Mouse (Mus musculus) stomach, embryonic 14.5 days (tissue): Measurements from ENCODE around the gene Rhoa. TPM values are rescaled to one million over a fixed set of nuclear protein-coding genes. Genes with fewer than 3 reads are reported as not detected.
"Not testable (repeated sequence)": the region's sequence is repeated elsewhere in the genome, so short reads cannot be mapped to it uniquely, and the experiment has no call there.

Experiments used
- ATAC-seq: fragments of 200-750 bp; cut with Nextera tagmentation; 2 replicates; pipeline ENCODE4 v1.8.0; 2017; ENCODE audit warnings: low read depth, moderate TSS enrichment; ENCODE audit not compliant: insufficient number of reproducible peaks, insufficient read depth, low FRiP score
- H3K27ac ChIP-seq: fragments of 300-500 bp; sonication (generic); 2 replicates; pipeline ENCODE4 v1.5.1; 2014; ENCODE audit warnings: mild to moderate bottlenecking, low read length, moderate library complexity, mixed read lengths
- H3K27me3 ChIP-seq: fragments of 300-500 bp; sonication (generic); 2 replicates; pipeline ENCODE4 v1.6.1; 2014; ENCODE audit warnings: low read length, control low read depth, mixed read lengths; ENCODE audit not compliant: control insufficient read depth, insufficient read depth
- H3K36me3 ChIP-seq: fragments of 300-500 bp; sonication (generic); 2 replicates; pipeline ENCODE4 v1.6.1; 2014; ENCODE audit warnings: mild to moderate bottlenecking, control low read depth, low read length, moderate library complexity, mixed read lengths; ENCODE audit not compliant: control insufficient read depth, insufficient read depth
- H3K4me1 ChIP-seq: fragments of 300-500 bp; sonication (generic); 2 replicates; pipeline ENCODE4 v1.6.1; 2014; ENCODE audit warnings: low read length, control low read depth, mixed read lengths; ENCODE audit not compliant: control insufficient read depth, insufficient read depth
- H3K4me2 ChIP-seq: fragments of 300-500 bp; sonication (generic); replicated peaks from 2 replicates; pipeline ENCODE4 v1.6.1; 2014; ENCODE audit warnings: low read depth, low read length, control low read depth
- H3K4me3 ChIP-seq: fragments of 300-500 bp; sonication (generic); 2 replicates; pipeline ENCODE4 v1.5.1; 2014; ENCODE audit warnings: low read depth, low read length, control low read depth
- H3K9ac ChIP-seq: fragments of 300-500 bp; sonication (generic); replicated peaks from 2 replicates; pipeline ENCODE4 v1.6.1; 2014; ENCODE audit warnings: low read depth, mild to moderate bottlenecking, control low read depth, low read length, moderate library complexity, mixed read lengths
- H3K9me3 ChIP-seq: fragments of 300-500 bp; sonication (generic); 2 replicates; pipeline ENCODE4 v1.6.1; 2016; ENCODE audit warnings: low read depth, low read length, control low read depth; ENCODE audit not compliant: control insufficient read depth
- WGBS: fragments of 180-500 bp; shearing (Covaris S2); extraction: QIAGEN DNeasy Blood & Tissue Kit; methylation state at CpG from one replicate; pipeline ENCODE4 v1.1.7; 2014; 5-methylcytosine and 5-hydroxymethylcytosine counted together
- polyA plus RNA-seq: library from polyadenylated mRNA; unstranded; fragments of >200 nt; fragmentation: Nextera tagmentation; extraction: Ambion mirVana; gene quantifications from 2 replicates; pipeline ENCODE4 v1.2.1, GENCODE M21; 2014

Rhoa gene
- polyA plus RNA-seq, 1 experiment from 2014 or later = 308 TPM

DNA sequence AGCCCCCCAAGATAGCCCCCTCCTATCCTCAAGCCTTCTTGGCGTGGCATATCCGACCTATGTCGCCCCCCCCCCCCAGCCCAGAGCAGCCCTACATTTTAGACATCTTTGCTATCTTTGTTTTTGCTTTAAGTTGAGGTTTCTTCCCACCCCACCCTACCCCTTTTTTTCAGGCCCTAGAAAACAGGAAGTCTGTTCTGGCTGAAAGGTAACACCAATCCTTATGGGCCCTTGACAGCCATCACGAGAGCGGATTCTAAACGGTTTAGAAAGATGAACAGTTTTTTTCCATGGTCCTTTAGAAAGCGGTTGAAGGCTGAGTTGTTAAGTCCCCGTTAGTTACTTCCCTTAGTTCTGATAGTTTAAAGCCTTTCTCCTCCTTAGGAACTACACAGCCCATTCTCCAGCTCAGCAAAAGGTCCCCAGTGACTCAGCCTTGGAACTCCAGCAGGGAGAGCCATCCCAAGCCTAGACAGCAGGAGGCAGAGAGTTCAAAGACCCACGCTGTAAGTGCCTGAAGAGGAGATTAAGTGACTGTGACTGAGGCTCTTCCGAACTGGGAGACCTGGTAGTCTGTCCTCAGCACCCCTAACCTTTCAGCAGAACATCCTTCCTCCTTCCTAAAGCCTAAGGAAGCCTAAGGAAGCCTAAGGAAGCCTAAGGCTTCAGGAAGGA is 39.5 kb upstream of the Rhoa start:
- H3K36me3 ChIP-seq = no peaks in the 10 kb centered on the region
- no peak overlapping the region for H3K27ac ChIP-seq
- no peaks in the 10 kb centered on the region for H3K27me3 ChIP-seq
- ATAC-seq = no peak
- H3K4me1 ChIP-seq = peaks cover 25% of the 10 kb centered on the region
- no peak overlapping the region for H3K4me2 ChIP-seq
- WGBS = 53% methylated on average over 10 of the region's 10 CpGs
- no peak overlapping the region for H3K9ac ChIP-seq
- H3K4me3 ChIP-seq = no peak overlapping the region
- H3K9me3 ChIP-seq = no peaks in the 10 kb centered on the region

DNA sequence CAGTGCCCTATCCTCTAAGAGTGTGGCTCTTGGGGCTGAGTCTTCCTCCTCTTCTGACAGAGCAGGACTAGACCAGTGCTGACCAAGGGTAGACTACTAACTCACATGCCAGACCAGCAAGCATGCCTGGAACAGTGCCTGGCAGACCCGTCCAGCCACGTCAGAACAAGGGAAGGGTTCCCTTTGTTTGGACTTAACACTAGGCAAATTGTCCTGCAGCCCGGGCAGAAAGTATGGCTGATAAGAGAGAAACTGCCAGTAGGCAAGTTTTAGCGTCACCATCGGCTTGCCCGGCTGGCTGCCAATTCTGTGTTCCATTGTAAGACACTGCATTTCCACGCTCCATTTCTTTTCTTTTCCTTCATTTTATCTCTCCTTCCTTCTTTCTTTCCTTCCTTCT is 38.2 kb upstream of the Rhoa start:
- Histone ChIP-seq H3K36me3 (no peaks in the 10 kb centered on the region), H3K27ac (peak overlapping the region; percentile 62), H3K4me2 (no peak overlapping the region), H3K4me3 (no peak overlapping the region), H3K27me3 (no peaks in the 10 kb centered on the region), H3K4me1 (peaks cover 22% of the 10 kb centered on the region; the same call in 1 of the 2 replicates), H3K9me3 (no peaks in the 10 kb centered on the region), H3K9ac (no peak overlapping the region)
- no peak for ATAC-seq
- 64% methylated on average over 7 of the region's 7 CpGs for WGBS

DNA sequence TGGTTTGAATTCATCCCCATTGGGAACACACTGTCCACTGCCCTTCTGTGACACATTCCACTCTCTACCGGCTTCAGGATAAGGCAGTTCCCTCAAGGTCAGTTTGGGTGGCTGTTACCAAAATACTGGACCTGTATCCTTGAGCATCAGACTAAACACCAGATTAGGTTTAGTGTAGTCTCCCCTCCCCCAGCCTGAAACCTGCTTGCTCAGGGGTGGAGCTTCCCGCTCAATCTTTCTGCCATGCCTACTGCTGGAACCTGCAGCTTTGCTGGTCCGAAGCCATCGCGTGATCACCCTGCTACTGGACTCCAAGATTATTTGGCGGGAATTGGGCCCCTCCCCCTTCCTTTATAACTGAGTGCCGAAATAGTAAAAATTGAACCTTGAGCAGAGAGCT is 37.2 kb upstream of the Rhoa start:
- H3K4me3 ChIP-seq, H3K27me3 ChIP-seq, H3K27ac ChIP-seq, H3K9ac ChIP-seq, H3K4me2 ChIP-seq, ATAC-seq, H3K9me3 ChIP-seq, H3K36me3 ChIP-seq: not testable (repeated sequence)
- H3K4me1 ChIP-seq = peaks cover 23% of the 10 kb centered on the region; the same call in 1 of the 2 replicates
- 78% methylated on average over 6 of the region's 7 CpGs for WGBS

DNA sequence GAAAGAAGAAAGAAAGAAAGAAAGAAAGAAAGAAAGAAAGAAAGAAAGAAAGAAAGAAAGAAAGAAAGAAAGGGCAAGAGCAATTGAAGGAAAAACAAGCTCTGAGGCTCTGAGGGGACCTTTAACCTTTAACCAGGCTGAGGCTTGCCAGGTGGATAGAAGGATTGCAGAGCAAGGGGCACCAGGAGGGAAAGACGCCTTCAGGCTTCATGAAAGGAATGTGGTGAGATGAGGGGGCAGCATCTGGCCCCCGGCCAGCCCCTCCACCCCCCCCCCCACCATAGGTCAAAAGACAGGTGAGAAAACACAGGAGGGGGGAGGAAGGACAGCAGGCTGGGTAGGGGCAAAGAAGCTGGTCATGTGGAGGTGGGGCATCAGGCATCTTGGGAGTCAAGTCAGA is 34.0 kb upstream of the Rhoa start:
- no peaks in the 10 kb centered on the region for H3K36me3 ChIP-seq
- H3K4me2 ChIP-seq = no peak overlapping the region
- WGBS = 12% methylated on average over 2 of the region's 2 CpGs
- no peaks in the 10 kb centered on the region for H3K9me3 ChIP-seq
- ATAC-seq = no peak
- H3K4me3 ChIP-seq = no peak overlapping the region
- peaks cover 17% of the 10 kb centered on the region; the same call in 1 of the 2 replicates for H3K4me1 ChIP-seq
- H3K27ac ChIP-seq = peak overlapping the region; percentile 11; the same call in 1 of the 2 replicates
- no peaks in the 10 kb centered on the region for H3K27me3 ChIP-seq
- no peak overlapping the region for H3K9ac ChIP-seq

DNA sequence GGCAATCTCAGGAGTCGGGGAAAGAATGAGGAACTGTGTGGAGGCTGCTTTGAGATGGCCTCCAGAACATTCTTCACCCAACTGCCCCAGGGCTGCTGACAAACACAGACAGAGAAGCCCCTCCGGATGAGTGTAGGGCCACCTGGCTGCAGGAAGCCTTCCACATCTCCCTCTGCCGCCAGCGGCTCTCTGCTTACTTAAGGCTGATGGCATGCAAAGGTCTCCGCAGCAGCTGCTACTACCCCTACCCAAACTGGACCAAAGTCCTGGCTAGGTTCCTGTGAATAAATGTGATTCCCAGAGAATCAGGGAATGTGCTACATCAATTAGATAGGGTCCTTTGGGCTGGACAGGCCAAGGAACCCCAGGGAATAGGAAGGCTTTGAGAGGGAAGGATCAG is 33.2 kb upstream of the Rhoa start:
- ATAC-seq = no peak
- Histone ChIP-seq H3K9me3 (no peaks in the 10 kb centered on the region), H3K4me2 (no peak overlapping the region), H3K27me3 (no peaks in the 10 kb centered on the region), H3K4me3 (no peak overlapping the region), H3K36me3 (no peaks in the 10 kb centered on the region), H3K27ac (peak overlapping the region; percentile 11; the same call in 1 of the 2 replicates), H3K9ac (no peak overlapping the region), H3K4me1 (peaks cover 14% of the 10 kb centered on the region; the same call in 1 of the 2 replicates)
- WGBS = 39% methylated on average over 5 of the region's 5 CpGs

DNA sequence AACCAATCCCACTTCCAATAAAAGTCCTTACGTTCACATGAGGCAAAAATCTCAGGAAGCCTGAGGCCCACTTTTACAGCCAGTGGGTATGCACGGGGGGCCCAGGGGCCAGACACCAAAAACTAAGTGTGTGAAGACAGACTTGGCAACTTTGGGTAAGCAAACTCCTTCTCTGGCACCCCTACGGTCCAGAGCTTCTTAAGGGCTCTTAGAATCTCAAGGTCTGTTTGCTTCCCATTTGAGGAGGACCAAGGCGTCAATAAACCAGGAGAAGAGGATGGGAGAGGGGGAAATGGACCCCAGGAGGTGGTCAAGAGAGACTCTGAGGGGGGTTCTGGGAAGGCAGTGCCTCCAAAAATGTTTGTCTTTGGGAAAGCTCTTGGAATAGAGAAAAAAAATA is 32.4 kb upstream of the Rhoa start:
- Histone ChIP-seq H3K4me1 (peaks cover 13% of the 10 kb centered on the region; the same call in 1 of the 2 replicates), H3K4me3 (no peak overlapping the region), H3K27ac (peak overlapping the region; percentile 15; the same call in 1 of the 2 replicates), H3K9ac (no peak overlapping the region), H3K27me3 (no peaks in the 10 kb centered on the region), H3K36me3 (no peaks in the 10 kb centered on the region), H3K9me3 (no peaks in the 10 kb centered on the region), H3K4me2 (no peak overlapping the region)
- WGBS = 71% methylated on average over 4 of the region's 4 CpGs
- no peak for ATAC-seq

DNA sequence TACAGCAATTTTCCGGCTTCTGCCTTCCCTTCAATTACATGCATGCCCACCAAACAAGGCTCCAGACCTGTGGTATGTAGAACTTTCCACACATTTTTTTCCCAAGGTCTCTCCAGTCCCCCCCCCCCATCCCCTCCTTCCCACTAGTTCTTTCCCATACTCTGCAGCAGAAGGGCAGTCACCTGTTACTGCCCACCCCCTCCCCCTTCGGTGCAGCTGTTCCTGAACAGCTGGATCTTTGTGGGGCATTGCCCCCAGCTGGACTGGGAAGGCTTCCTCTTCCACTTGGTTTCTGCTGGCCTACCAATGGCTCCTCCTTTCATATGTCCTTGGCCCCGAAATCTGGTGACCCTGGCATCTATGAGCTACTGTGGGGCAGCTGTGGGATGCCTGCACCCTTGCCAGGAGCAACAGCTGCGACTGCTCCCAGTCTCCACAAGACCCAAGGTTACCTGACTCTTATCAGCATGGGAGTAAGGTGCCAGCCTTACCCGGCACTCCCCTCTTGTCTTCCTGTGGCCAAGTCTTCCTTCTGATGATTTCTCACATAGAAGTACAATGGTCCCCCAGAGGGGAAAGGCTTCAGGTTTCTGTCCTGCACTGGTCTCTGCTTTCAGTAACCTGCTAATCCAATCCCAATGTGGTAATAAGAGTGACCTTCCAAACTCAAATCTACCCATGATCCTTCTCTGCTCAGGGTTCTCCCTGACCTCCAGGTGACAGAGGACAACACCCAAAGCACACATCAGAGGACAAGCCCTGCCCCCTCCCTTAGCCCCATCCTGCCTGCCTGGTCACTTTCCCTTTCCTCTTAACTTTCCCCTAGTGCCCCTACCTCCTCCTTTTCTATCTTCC is 31.2 kb upstream of the Rhoa start:
- Histone ChIP-seq H3K9ac (no peak overlapping the region), H3K4me2 (no peak overlapping the region), H3K27ac (no peak overlapping the region), H3K36me3 (no peaks in the 10 kb centered on the region), H3K4me1 (peaks cover 13% of the 10 kb centered on the region; the same call in 1 of the 2 replicates), H3K9me3 (no peaks in the 10 kb centered on the region), H3K27me3 (no peaks in the 10 kb centered on the region), H3K4me3 (no peak overlapping the region)
- 74% methylated on average over 5 of the region's 5 CpGs for WGBS
- no peak for ATAC-seq

DNA sequence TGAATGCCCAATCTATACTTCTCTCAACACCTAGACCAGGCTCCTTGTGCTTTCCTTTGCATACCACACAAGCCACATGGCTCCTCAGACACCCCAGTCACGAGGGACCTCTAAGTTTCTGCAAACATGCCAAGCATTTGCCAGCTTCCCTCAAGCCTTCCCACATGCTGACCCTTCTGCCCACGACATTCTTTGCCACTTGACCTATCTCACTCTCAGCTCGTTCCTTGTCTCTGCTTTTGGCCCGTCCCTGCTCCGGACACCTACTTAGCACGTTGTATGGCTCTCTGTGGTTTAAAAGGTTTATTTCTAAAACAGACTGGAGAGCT is 30.6 kb upstream of the Rhoa start:
- Histone ChIP-seq H3K4me1 (peaks cover 13% of the 10 kb centered on the region; the same call in 1 of the 2 replicates), H3K9me3 (no peaks in the 10 kb centered on the region), H3K4me2 (no peak overlapping the region), H3K4me3 (no peak overlapping the region), H3K36me3 (no peaks in the 10 kb centered on the region), H3K27me3 (no peaks in the 10 kb centered on the region), H3K9ac (no peak overlapping the region), H3K27ac (no peak overlapping the region)
- WGBS = 42% methylated on average over 6 of the region's 6 CpGs
- no peak for ATAC-seq
